Mouse (Mus musculus) midbrain, embryonic 14.5 days (tissue): ENCODE measurements around the gene Gemin8. TPM values are rescaled to one million over a fixed set of nuclear protein-coding genes. Genes with fewer than 3 reads are reported as not detected.

Experiments
- ATAC-seq: fragments of 200-750 bp; cut with Nextera tagmentation; 2 replicates; pipeline ENCODE4 v1.8.0; 2017; ENCODE audit warnings: moderate number of reproducible peaks, moderate library complexity; ENCODE audit not compliant: low FRiP score, low TSS enrichment
- DNase-seq: peaks from one replicate; pipeline ENCODE4 v3.0.0-alpha.2; 2015
- H3K27ac ChIP-seq: fragments of 300-500 bp; sonication (generic); replicated peaks from 2 replicates; pipeline ENCODE4 v1.5.1; 2014; ENCODE audit warnings: mild to moderate bottlenecking, low read depth, low read length, moderate library complexity
- H3K27me3 ChIP-seq: fragments of 300-500 bp; sonication (generic); 2 replicates; pipeline ENCODE4 v1.6.1; 2014; ENCODE audit warnings: low read length, control low read depth, mixed read lengths; ENCODE audit not compliant: control insufficient read depth, insufficient read depth
- H3K36me3 ChIP-seq: fragments of 300-500 bp; sonication (generic); 2 replicates; pipeline ENCODE4 v1.6.1; 2014; ENCODE audit warnings: low read length, control low read depth; ENCODE audit not compliant: control insufficient read depth, insufficient read depth
- H3K4me1 ChIP-seq: fragments of 300-500 bp; sonication (generic); 2 replicates; pipeline ENCODE4 v1.6.1; 2014; ENCODE audit warnings: mild to moderate bottlenecking, antibody characterized with exemption, low read length, control low read depth; ENCODE audit not compliant: control insufficient read depth, insufficient read depth
- H3K4me2 ChIP-seq: fragments of 300-500 bp; sonication (generic); 2 replicates; pipeline ENCODE4 v1.6.1; 2014; ENCODE audit warnings: mild to moderate bottlenecking, low read length, moderate library complexity
- H3K4me3 ChIP-seq: fragments of 300-500 bp; sonication (generic); replicated peaks from 2 replicates; pipeline ENCODE4 v1.5.1; 2014; ENCODE audit warnings: low read depth, low read length
- H3K9ac ChIP-seq: fragments of 300-500 bp; sonication (generic); replicated peaks from 2 replicates; pipeline ENCODE4 v1.6.1; 2014; ENCODE audit warnings: mild to moderate bottlenecking, low read length, moderate library complexity
- H3K9me3 ChIP-seq: fragments of 300-500 bp; sonication (generic); 2 replicates; pipeline ENCODE4 v1.6.1; 2016; ENCODE audit warnings: low read length, control low read depth, mixed read lengths; ENCODE audit not compliant: control insufficient read depth
- WGBS: fragments of 180-500 bp; shearing (Covaris S2); extraction: QIAGEN DNeasy Blood & Tissue Kit; methylation state at CpG from one replicate; pipeline ENCODE4 v1.1.7; 2014; 5-methylcytosine and 5-hydroxymethylcytosine counted together
- polyA plus RNA-seq: library from polyadenylated mRNA; unstranded; fragments of >200 nt; fragmentation: Nextera tagmentation; extraction: Ambion mirVana; gene quantifications from 2 replicates; pipeline ENCODE4 v1.2.1, GENCODE M21; 2014

Gene Gemin8
- polyA plus RNA-seq, 1 experiment from 2014 or later = 9.7 TPM

DNA sequence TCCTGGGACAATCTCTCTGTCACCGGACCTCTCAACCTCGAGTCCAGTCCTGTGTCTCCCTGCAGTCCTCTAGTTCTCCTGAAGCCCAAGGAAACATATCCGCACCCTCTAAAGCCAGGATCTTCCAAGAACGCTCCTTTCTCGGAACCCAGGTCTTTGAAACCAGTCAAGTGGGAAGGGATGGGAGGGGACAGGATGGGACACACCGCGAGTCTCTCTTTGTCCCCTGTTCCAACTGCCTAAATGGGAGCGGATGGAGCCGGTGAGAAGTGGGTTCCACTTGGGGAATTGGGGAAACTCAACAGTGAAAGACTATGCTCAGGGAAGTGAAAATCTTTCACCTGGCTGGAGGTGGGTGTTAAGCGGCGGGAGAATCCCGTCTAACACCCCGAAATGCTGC lies 69.3 kb downstream of the Gemin8 start:
- H3K9ac ChIP-seq = peak overlapping the region; percentile 64; the same call in 1 of the 2 replicates
- H3K27me3 ChIP-seq = no peaks in the 10 kb centered on the region
- no peaks in the 10 kb centered on the region for H3K4me1 ChIP-seq
- 0 out of 2 replicates have a peak overlapping the region, but pooled peaks have one; percentile 37 for H3K27ac ChIP-seq
- no peaks in the 10 kb centered on the region for H3K9me3 ChIP-seq
- ATAC-seq = peak; percentile 41; the same call in 1 of the 2 replicates
- peak overlapping the region; percentile 73 for H3K4me2 ChIP-seq
- H3K4me3 ChIP-seq = peak overlapping the region; percentile 54
- 28% methylated on average over 13 of the region's 13 CpGs for WGBS
- no peaks in the 10 kb centered on the region for H3K36me3 ChIP-seq
- DNase-seq = peak; percentile 43

Other genes with a start within 250 kb of the Gemin8 start
- 227 and 249 TPM in 2 replicates for gene Gpm6b, start 68.5 kb downstream of the Gemin8 start, polyA plus RNA-seq